Mouse (Mus musculus) G1E-ER4 (cell line): ENCODE results near the gene Sh3bp5l. TPM values are rescaled to one million over a fixed set of nuclear protein-coding genes. Genes with fewer than 3 reads are reported as not detected.

Experiments
- GATA1 ChIP-seq: IDR thresholded peaks from one replicate; pipeline ENCODE4 v1.8.0; 2012; ENCODE audit warnings: low read length, inconsistent platforms
- polyA plus RNA-seq: library from polyadenylated mRNA; stranded (reverse); fragments of >175 nt; gene quantifications from 2 replicates; pipeline ENCODE4 v1.2.3, GENCODE M21; 2012

Sh3bp5l gene
- polyA plus RNA-seq, result 29.4 and 33.7 TPM in 2 replicates

GRCm38 (mm10) chr11:58330276-58331148, at the start of gene Sh3bp5l, which contains the start of gene Zfp672:
TSS of gene Sh3bp5l (plus strand) at chr11:58330724.
TSS of gene Zfp672 (minus strand) at chr11:58330339.
- TF ChIP-seq GATA1, result no peak

- no peak for TF ChIP-seq GATA1
Observed at GRCm38 (mm10) chr11:58281970-58282496, 48.5 kb upstream of the Sh3bp5l start.

- no peak for TF ChIP-seq GATA1
Observed at GRCm38 (mm10) chr11:58282518-58282917, 48.0 kb upstream of the Sh3bp5l start.

- no peak for TF ChIP-seq GATA1
Observed at GRCm38 (mm10) chr11:58289992-58290682, 40.4 kb upstream of the Sh3bp5l start.

GRCm38 (mm10) chr11:58290812-58291211, 39.7 kb upstream of the Sh3bp5l start:
- no peak for TF ChIP-seq GATA1

GRCm38 (mm10) chr11:58292791-58293190, 37.7 kb upstream of the Sh3bp5l start:
- TF ChIP-seq GATA1, result no peak

GRCm38 (mm10) chr11:58297396-58297795, 33.1 kb upstream of the Sh3bp5l start:
- no peak for TF ChIP-seq GATA1

GRCm38 (mm10) chr11:58301057-58301456, 29.5 kb upstream of the Sh3bp5l start:
- TF ChIP-seq GATA1, result no peak

GRCm38 (mm10) chr11:58301837-58302754, 28.4 kb upstream of the Sh3bp5l start:
- TF ChIP-seq GATA1, result no peak

GRCm38 (mm10) chr11:58302774-58303445, 27.6 kb upstream of the Sh3bp5l start:
- TF ChIP-seq GATA1, result no peak

- no peak for TF ChIP-seq GATA1
Observed at GRCm38 (mm10) chr11:58303594-58303993, 26.9 kb upstream of the Sh3bp5l start.

- TF ChIP-seq GATA1, result no peak
Observed at GRCm38 (mm10) chr11:58306860-58307308, 23.6 kb upstream of the Sh3bp5l start, which contains the start of gene Zfp692. TSS of gene Zfp692 (plus strand) at chr11:58307069.

- TF ChIP-seq GATA1, result no peak
Observed at GRCm38 (mm10) chr11:58307411-58308080, 23.0 kb upstream of the Sh3bp5l start.

- TF ChIP-seq GATA1, result no peak
Observed at GRCm38 (mm10) chr11:58308661-58309060, 21.9 kb upstream of the Sh3bp5l start.
